Mouse (Mus musculus) bone marrow, adult 2 months (tissue): ENCODE measurements at regions not wholly inside any gene's neighbourhood (a gene's known extent, or its start where the extent isn't known, plus 50 kb on each side); places are given as distances from the start of the nearest gene placed in this dataset.

ENCODE experiments used
- CTCF ChIP-seq: fragments of 200-500 bp; IDR thresholded peaks from 2 replicates; pipeline ENCODE4 v1.5.1; 2011; ENCODE audit warnings: low read length, control low read depth; ENCODE audit not compliant: control insufficient read depth, insufficient read depth
- POLR2A ChIP-seq: fragments of 200-500 bp; IDR thresholded peaks from 2 replicates; pipeline ENCODE4 v1.6.1; 2011; ENCODE audit warnings: low read depth, mild to moderate bottlenecking, control low read depth, low read length, borderline replicate concordance; ENCODE audit not compliant: control insufficient read depth

DNA sequence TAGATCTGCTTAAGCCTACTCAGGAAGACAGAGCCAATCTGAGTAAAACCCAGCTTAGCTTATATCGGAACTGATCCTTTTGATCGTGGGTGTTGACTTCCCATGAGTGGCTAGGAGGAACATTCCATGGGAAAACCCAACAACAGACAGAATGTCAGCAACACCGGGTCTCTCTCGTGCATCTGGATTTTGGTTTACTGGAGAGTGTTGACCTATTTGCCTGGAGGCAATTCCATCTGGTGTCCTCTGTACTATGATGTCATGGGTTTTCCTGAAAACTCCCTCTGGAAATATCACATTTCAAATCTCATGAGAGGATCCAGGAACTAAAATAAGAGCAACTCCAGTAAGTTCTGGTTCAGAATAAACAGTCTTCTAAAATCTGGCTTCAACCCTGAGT is 188.5 kb downstream of the Pfkfb3 start:
- TF ChIP-seq POLR2A (no peak), CTCF (no peak)
